Mouse (Mus musculus) lung, postnatal 0 days (tissue): ENCODE measurements around the gene Sept5.

Source experiments
- CTCF ChIP-seq: IDR thresholded peaks from 2 replicates; pipeline ENCODE4 v1.5.1; 2016; ENCODE audit warnings: antibody characterized with exemption, mild to moderate bottlenecking
- EP300 ChIP-seq: IDR thresholded peaks from 2 replicates; pipeline ENCODE4 v1.6.1; 2016; ENCODE audit warnings: antibody characterized with exemption, mild to moderate bottlenecking, control low read depth

GRCm38 (mm10) chr16:18631141-18631540 lies 1.4 kb upstream of the Sept5 start:
- TF ChIP-seq CTCF, result no peak
- TF ChIP-seq EP300, result no peak
